ENCODE assay signal across 8 mouse cellular contexts in the genomic region with DNA sequence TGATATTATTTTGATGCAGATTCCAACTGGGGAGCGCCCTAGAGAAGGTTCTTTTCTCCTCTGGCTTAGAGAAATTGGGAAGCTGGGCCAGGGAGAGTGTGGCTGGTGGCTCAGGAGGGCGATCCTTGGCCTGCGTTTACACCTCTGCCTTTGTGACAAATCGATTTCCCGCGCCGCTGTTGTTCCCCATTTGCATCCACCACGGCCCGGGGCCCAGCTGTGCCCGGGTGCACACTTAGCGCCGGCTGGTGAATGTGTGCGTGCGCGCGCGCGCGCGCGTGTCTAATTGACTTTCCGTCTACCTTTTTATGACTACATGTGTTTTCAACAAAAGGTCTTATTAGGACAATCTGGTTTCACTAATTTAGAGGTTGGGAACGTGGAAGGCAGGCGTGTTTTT. TPM values are rescaled to one million over a fixed set of nuclear protein-coding genes. Genes with fewer than 3 reads are reported as not detected.
DNase-seq lines count a peak whose midpoint lies in the region; TF ChIP-seq lines count a peak whose summit lies in the region.
"Had no signal": no experiment of that assay in that cellular context is flagged by ENCODE, and none has a peak within 500 bp of the region (broad histone marks: within the 10 kb centered on the region; RNA-seq: fewer than 3 reads in every experiment).

No protein-coding gene starts in this region.

- TF ChIP-seq CTCF in bone marrow macrophage, adult 2 months (IDR thresholded peaks at IDR 0.05; ENCODE audit: low read depth, low read length), result no peak

- intact Hi-C loops in left cerebral cortex, postnatal 14 days (cut with DNase I), result loop anchor here (5.0 kb wide), 1 partner anchor 156 kb away; no protein-coding TSS in a partner anchor

- peaks cover 91% of the 10 kb centered on the region for H3K27me3 ChIP-seq in hindbrain, embryonic 10.5 days (ENCODE audit: insufficient read depth, poor library complexity, severe bottlenecking)

- no peak for TF ChIP-seq POLR2A in bone marrow macrophage, adult 2 months (IDR thresholded peaks at IDR 0.05; ENCODE audit: borderline replicate concordance, low read depth, low read length)

- peak; percentile 13 for DNase-seq in Muller cell, postnatal 12 days (ENCODE audit: inconsistent ontology term)
- DNase-seq in hindbrain, embryonic 10.5 days (ENCODE audit: low spot score), result peak; percentile 70
- peak; percentile 67 for DNase-seq in mesoderm, embryonic 11.5 days (ENCODE audit: low read depth, low spot score)
- DNase-seq in left cerebral cortex, postnatal 14 days (ENCODE audit: low spot score in 2 of 2), result no peak
- DNase-seq in adrenal gland, postnatal 36 days, result no peak
- DNase-seq in cerebellum, postnatal 14 days, result no peak

- H3K4me1 ChIP-seq in bone marrow macrophage, adult 2 months (ENCODE audit: control insufficient read depth, insufficient read depth, low read length), result no peaks in the 10 kb centered on the region
- peaks cover 36% of the 10 kb centered on the region for H3K4me1 ChIP-seq in hindbrain, embryonic 10.5 days (replicated peaks)

- 2% methylated on average over 24 of the region's 24 CpGs for WGBS in hindbrain, embryonic 10.5 days

- H3K36me3 ChIP-seq in hindbrain, embryonic 10.5 days, result no peaks in the 10 kb centered on the region

- H3K27ac ChIP-seq in bone marrow macrophage, adult 2 months (ENCODE audit: insufficient read depth, low read depth, low read length), result no peak overlapping the region
- H3K27ac ChIP-seq in hindbrain, embryonic 10.5 days, result peak overlapping the region; percentile 45; the same call in 1 of the 2 replicates
- H3K27ac ChIP-seq: layer of hippocampus, adult 2 months had no signal

- H3K9me3 ChIP-seq in hindbrain, embryonic 10.5 days, result no peaks in the 10 kb centered on the region

- H3K4me3 ChIP-seq in bone marrow macrophage, adult 2 months (ENCODE audit: insufficient read depth, low read length), result peak overlapping the region; percentile 41
- H3K4me3 ChIP-seq in hindbrain, embryonic 10.5 days, result peak overlapping the region; percentile 65
- H3K4me3 ChIP-seq: layer of hippocampus, adult 2 months had no signal

RNA-seq across cellular contexts. Expression of gene Prrx1, which starts 4.9 kb away (rescaled TPM):
- 1.6 and 1.7 TPM in 2 replicates for polyA plus RNA-seq in bone marrow macrophage, adult 2 months (2012; ENCODE audit: insufficient read depth, insufficient read length, missing spikeins)
- 28.9 and 33.1 TPM in 2 replicates for polyA plus RNA-seq in hindbrain, embryonic 10.5 days (2016; fragmentation: Nextera tagmentation; extraction: Ambion mirVana)
- total RNA-seq in left cerebral cortex, postnatal 14 days (2021), result 1 to 10 TPM; 5.8 to 6.5 TPM
- 1 to 10 TPM; 9.5 to 9.8 TPM for total RNA-seq in adrenal gland, postnatal 36 days (2021)

Comparison
In these comparisons a context has a peak if more than half of its experiments do, and no peak if none do; other contexts are left out.
1. DNase-seq: peak in Muller cell, postnatal 12 days (single experiment), hindbrain, embryonic 10.5 days (single experiment) and mesoderm, embryonic 11.5 days (single experiment); none in left cerebral cortex, postnatal 14 days (0 of 2), adrenal gland, postnatal 36 days (0 of 2) and cerebellum, postnatal 14 days (0 of 2).